Mouse (Mus musculus): ENCODE results near the gene Retreg1.

GRCm38 (mm10) chr15:25926171-25926570 is 83.2 kb downstream of the Retreg1 start:
- TF ChIP-seq POLR2A (IDR thresholded peaks at IDR 0.05; ENCODE audit: extremely low read depth, insufficient read depth, low read length), result no peak
- TF ChIP-seq CTCF (IDR thresholded peaks at IDR 0.05; ENCODE audit: extremely low read depth, insufficient read depth, low read length), result no peak

Data from cortical plate, adult 2 months (tissue).